Mouse (Mus musculus) liver, postnatal 0 days (tissue): ENCODE data around the gene Adamtsl3.

Experiments
- CTCF ChIP-seq: sonication (generic); IDR thresholded peaks from 2 replicates; pipeline ENCODE4 v1.5.1; 2016; ENCODE audit warnings: antibody characterized with exemption, low read depth
- EP300 ChIP-seq: IDR thresholded peaks from 2 replicates; pipeline ENCODE4 v1.6.1; 2016; ENCODE audit warnings: antibody characterized with exemption, low read depth, mild to moderate bottlenecking

GRCm38 (mm10) chr7:82397632-82398031, 62.1 kb downstream of the Adamtsl3 start:
- TF ChIP-seq CTCF, result no peak
- no peak for TF ChIP-seq EP300
